Mouse (Mus musculus): ENCODE data around the gene Stox1. TPM values are rescaled to one million over a fixed set of nuclear protein-coding genes. Genes with fewer than 3 reads are reported as not detected.

Gene Stox1
- 0.02 and 0.03 TPM in 2 replicates for polyA plus RNA-seq (2012)

DNA sequence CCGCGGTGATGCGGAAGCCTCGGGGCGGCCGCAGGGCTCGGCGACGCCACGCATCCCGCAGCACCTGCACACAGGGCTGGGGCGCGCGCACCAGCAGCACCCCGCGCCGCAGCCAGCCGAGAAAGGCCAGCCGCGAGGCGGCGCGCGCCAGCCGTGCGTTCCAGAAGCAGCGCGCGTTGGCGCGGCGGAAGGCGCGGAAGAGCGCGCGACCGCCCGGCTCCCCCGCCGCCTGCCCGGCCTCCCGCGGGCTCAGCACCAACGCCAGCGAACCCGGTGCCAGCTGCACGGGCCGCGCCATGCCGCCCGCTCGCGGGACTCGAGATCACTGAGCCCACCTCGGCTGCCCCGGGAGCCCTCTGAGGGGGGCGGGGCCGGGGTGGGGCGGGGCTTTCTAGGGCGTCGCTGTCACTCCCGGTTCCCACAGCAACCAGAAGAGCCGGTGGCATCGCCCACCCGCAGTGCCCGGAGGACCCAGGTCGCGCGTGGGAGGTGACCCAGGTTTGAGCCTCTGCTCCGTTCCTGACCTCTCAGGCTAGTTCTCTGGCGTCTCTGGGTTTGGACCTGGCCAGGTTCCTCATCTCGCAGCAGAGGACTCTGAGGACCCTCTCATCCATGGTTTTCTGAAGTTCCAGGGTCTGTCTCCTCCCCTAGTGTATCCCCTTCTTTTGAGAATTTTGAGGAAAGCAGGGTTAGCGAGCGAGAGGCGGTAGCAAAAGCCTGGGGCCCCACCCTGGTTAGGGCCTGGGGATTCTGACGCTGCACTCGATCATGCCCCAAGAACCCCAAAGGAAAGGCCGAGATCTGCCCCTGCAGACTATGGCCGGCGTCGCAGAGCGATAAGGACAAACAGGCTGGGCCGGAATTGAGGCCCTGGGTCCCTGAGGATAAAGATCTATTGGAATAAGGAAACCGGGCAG lies at the start of gene Stox1:
Gene Stox1, minus strand, starts transcription at position 358 of the 917 bp plus-strand sequence.

DNA sequence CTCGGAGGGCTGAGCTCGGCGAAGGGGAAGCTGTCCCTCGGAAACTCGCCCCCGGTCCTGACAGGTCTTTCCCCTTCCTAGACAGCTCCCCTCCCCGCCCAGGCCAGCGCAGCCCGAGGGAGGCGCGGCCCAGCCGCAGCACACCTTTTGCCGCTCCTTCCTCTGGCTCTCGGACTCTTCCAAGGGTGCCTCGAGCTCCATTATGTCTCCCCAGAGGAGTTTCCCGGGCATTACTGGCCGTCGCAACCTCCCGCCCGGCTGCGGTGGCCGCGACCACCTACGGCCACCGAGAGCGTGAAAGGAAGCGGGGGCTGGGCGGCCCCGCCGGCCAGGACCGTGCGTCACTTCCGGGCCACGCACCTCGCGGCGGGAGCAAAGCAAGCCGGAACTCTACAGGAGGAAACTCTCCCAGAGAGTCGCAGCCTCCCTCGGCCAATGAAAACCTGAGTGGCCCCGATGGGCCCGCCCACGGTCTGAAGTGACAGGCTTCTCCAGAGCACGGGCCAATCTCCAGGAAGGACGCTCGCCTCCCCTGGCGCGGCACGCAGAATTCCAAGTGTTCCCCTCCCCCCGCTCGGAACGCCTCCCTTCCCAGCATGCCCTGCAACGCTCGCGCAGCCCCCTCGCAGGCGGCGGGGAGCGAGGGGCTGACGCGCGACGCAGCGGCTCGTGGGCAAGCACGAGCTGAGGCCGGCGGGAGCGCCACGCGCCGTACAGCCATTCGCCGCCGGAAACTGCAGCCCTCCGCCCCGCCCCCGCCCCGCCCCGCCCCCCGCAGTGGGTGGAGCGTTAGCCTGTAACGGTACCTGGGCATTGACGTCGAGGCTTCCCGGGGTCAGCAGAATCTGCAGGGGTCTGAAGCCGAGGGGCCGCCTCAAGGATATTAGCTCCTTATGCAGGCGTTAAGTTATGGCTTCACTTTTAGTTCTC lies 74.8 kb downstream of the Stox1 start, which contains the start of gene Ddx50:
Gene Ddx50, minus strand, starts transcription at position 338 of the 930 bp plus-strand sequence.

Other genes with a start within 250 kb of the Stox1 start
- gene Vps26a, start 239.3 kb downstream of the Stox1 start, polyA plus RNA-seq (2012) = 11.1 and 11.4 TPM in 2 replicates
- 890 and 940 TPM in 2 replicates for gene Srgn, start 198.7 kb downstream of the Stox1 start, polyA plus RNA-seq (2012)
- 6.3 and 6.7 TPM in 2 replicates for gene Kif1bp, start 147.7 kb downstream of the Stox1 start, polyA plus RNA-seq (2012)
- 90.8 and 142 TPM in 2 replicates for gene Ddx21, start 123.8 kb downstream of the Stox1 start, polyA plus RNA-seq (2012)
- 97.3 and 136 TPM in 2 replicates for gene Ddx50, start 74.9 kb downstream of the Stox1 start, polyA plus RNA-seq (2012)
- 9.8 and 13.7 TPM in 2 replicates for gene Ccar1, start 66.2 kb upstream of the Stox1 start, polyA plus RNA-seq (2012)
- 0.97 and 4.5 TPM in 2 replicates for gene Tet1, start 182.9 kb upstream of the Stox1 start, polyA plus RNA-seq (2012)
- gene Slc25a16, start 194.5 kb upstream of the Stox1 start, polyA plus RNA-seq (2012) = 10.8 and 11.9 TPM in 2 replicates
- 11.1 and 12.6 TPM in 2 replicates for gene Dna2, start 220.9 kb upstream of the Stox1 start, polyA plus RNA-seq (2012)